Mouse (Mus musculus): ENCODE results near the gene Hikeshi. TPM values are rescaled to one million over a fixed set of nuclear protein-coding genes. Genes with fewer than 3 reads are reported as not detected.
A peak's percentile ranks its signal among the peaks of the same experiment; 100 is the strongest.

Hikeshi gene
- polyA plus RNA-seq (2012; rRNA removed): 71.8 and 73.7 TPM in 2 replicates

- DNase-seq (ENCODE audit: extremely low spot score in 1 of 2, low spot score in 1 of 2): peak; percentile 96 to 97
Measured at GRCm38 (mm10) chr7:89940571-89941463, at the start of gene Hikeshi. Hikeshi (minus strand) TSS chr7:89941204.

DNA sequence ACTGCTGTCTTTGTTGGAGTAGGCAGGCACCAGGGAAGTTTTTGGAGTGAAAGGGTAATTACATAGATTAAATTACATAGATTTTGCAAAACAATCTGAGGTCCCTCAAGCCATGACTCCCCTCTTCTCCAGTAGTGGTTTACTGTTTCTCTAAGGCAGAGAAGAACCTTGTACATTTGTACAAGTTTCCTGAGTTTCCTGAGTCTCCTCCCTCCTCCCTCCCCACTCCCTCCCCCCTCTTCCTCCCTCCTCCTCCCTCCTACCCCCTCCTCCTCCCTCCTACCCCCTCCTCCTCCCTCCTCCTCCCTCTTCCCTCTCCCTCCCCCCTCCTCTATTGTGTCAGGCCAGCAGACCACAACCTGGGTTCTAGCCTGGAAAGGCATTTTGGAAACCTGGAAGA lies 43.4 kb upstream of the Hikeshi start:
- no peak for DNase-seq (ENCODE audit: extremely low spot score in 1 of 2, low spot score in 1 of 2)

DNA sequence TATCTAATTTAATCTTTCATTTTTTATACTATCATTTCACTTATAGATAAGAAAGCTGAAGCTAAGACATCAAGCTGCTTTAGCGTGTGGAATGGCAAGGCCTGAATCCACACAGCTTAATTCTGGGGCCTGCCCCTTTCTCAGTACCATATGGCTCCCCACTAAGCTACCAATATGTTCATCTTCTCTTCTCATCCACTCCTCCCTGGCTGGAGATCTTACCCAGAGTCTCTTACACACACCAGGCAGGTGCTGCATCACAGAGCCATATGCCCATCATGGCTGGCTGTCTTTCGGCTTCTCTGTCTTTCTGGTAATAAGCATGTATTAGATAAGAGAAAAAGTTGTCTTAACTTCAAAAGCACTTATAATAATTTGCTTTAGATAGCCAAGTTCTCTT lies 42.4 kb upstream of the Hikeshi start:
- no peak for DNase-seq (ENCODE audit: extremely low spot score in 1 of 2, low spot score in 1 of 2)

- peak in 1 of 2 experiments; percentile 10 for DNase-seq (ENCODE audit: extremely low spot score in 1 of 2, low spot score in 1 of 2)
Measured at GRCm38 (mm10) chr7:89981557-89981956, 40.6 kb upstream of the Hikeshi start.

- peak; percentile 80 to 95 for DNase-seq (ENCODE audit: extremely low spot score in 1 of 2, low spot score in 1 of 2)
Measured at GRCm38 (mm10) chr7:89980485-89981422, 39.8 kb upstream of the Hikeshi start, which contains the start of gene Eed. Eed (minus strand) TSS chr7:89980983.

DNA sequence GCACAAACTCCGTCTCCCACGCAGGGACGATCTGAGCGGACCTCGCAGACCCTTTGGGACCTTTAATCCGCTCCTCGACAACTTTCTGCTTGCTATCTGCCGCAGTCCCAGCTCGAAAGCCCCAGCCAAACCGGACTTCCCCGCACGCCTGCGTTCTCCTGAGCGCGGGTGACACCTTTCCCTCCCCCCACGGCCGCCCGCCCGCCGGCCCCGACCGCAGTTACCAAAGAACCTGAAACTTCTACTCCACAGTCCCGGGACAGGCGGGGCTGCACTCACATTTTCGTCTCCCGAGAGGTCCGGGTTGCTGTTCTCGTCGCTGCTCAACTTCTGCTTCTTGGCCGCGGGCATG lies 39.1 kb upstream of the Hikeshi start:
- DNase-seq (ENCODE audit: extremely low spot score in 1 of 2, low spot score in 1 of 2): no peak

DNA sequence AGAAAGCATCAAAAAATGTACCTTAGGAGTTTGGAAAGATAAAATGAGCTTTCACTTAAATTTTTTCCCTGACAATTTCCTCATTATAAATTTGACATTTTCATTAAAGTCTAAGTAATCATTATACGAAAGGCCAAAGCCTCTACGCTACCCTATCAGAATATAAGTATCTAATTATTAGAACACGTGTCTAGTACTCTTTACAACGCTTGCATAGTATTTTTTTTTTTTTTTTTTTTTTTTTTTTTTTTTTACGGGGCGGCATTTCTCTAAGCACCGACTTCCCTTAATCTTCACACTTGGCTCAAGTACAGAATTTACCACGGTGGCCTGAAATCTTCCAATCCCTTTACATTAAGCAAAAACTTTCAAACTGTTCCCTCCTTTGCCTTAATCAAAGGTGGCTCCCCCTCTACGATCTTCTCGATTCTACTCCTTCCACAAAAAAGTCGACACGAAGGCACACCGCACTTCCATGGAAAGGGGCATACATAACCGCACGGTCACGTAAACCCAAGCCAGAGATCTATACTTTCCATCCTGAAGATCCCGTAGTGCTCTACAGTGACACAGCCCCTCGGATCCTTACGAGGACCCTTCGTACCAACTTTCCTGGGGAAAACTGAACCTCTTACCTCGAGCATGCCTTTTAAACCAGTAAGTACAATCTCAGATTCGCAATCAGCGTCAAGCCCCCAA lies 38.6 kb upstream of the Hikeshi start:
- DNase-seq (ENCODE audit: extremely low spot score in 1 of 2, low spot score in 1 of 2): no peak

DNA sequence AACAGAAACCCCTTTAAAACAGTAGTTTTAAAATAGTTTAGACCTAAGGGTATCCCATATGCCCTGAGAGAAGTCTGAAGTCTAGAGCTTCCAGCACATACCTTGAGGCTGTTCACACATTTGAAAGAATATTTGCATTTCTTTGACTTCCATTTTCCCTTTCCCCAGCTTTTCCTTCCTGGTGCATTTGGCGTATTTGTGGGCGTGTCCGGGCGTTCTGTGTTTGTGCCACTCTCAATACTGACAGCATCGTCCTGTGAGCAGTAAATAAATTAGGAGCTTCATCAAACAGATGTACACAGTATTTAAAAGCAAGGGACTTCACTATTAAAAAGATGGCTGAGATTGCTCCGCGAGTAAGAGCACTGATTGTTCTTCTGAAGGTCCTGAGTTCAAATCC lies 35.8 kb upstream of the Hikeshi start:
- no peak for DNase-seq (ENCODE audit: extremely low spot score in 1 of 2, low spot score in 1 of 2)

DNA sequence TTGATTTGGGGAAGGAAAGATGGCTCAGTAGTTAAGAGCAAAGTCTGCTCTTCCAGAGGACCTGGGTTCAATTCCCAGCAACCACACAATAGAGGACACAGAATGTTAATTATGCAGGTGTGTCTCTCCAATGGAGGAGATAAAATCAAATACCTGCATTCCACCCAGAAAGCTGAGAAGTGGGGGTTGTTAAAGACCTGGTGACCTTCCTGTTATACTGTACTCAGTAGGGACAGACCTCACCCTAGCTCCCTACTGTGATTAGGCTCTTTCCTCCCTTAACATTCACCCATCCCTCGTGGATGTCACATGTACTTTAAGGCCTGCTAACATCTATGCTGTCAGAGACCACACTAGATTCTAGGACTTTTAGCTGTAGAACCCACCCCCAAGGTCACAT lies 34.6 kb upstream of the Hikeshi start:
- no peak for DNase-seq (ENCODE audit: extremely low spot score in 1 of 2, low spot score in 1 of 2)

DNA sequence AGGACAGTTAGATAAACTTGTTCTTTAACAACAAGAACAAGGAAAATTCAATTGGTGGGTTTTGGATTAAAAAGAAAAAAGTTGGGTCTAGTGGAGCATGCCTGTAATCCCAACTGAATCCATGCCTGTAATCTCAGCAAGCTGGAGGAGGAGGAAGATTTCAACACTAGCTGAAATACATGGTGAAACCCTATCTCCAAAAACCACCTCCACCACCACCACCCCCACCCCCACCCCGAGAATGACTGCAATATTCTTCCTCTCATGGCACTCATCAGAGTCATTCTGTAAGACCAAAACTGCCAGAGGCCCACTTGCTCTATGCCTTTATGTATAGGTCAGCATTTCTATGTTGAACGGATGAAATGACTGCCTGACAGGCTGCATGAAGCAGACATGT lies 26.2 kb upstream of the Hikeshi start:
- DNase-seq (ENCODE audit: extremely low spot score in 1 of 2, low spot score in 1 of 2): no peak

GRCm38 (mm10) chr7:89966771-89967170 lies 25.8 kb upstream of the Hikeshi start:
- DNase-seq (ENCODE audit: extremely low spot score in 1 of 2, low spot score in 1 of 2): no peak

GRCm38 (mm10) chr7:89963135-89963534 lies 22.1 kb upstream of the Hikeshi start:
- no peak for DNase-seq (ENCODE audit: extremely low spot score in 1 of 2, low spot score in 1 of 2)

DNA sequence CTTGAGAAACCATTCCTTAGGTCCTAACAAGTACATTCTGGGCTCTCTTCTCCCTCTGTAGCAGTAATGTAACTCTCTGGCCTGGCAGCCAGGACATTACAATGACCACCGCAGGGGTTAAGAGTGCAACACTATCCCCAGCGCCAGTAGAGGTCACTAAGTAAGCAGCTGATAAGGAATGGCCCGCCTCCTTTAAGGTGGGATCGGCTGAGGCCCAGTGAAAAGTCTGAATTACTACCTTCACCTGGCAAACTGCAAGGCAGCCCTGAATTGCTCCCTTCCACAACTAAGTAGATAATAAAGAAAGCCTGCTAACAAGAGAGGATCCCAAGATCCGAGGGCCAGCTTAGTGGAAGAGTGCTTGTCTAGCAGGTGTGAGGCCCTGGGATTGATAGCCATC lies 16.3 kb upstream of the Hikeshi start:
- DNase-seq (ENCODE audit: extremely low spot score in 1 of 2, low spot score in 1 of 2): no peak

GRCm38 (mm10) chr7:89954261-89954660 lies 13.3 kb upstream of the Hikeshi start:
- DNase-seq (ENCODE audit: extremely low spot score in 1 of 2, low spot score in 1 of 2): no peak

- no peak for DNase-seq (ENCODE audit: extremely low spot score in 1 of 2, low spot score in 1 of 2)
Measured at GRCm38 (mm10) chr7:89949403-89949802, 8.4 kb upstream of the Hikeshi start.

DNA sequence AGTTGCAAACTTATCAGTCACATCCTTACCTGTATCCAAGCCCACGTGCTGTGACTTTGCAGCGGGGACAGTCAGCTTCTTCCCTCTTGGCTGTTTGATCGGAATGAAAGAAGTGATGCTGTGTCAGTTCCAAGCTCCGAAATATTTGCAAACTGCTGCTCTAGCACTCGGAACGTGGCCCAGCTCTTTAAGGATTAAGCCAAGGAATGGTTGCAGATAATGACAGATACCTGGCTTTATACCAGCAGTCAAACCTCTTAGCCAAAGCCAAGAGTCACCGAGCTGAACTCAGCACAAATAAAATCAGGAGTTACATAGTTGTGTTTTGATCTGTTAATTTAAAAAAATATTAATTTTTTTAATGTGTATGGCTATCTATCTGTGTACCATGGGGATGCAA lies 7.0 kb upstream of the Hikeshi start:
- no peak for DNase-seq (ENCODE audit: extremely low spot score in 1 of 2, low spot score in 1 of 2)

DNA sequence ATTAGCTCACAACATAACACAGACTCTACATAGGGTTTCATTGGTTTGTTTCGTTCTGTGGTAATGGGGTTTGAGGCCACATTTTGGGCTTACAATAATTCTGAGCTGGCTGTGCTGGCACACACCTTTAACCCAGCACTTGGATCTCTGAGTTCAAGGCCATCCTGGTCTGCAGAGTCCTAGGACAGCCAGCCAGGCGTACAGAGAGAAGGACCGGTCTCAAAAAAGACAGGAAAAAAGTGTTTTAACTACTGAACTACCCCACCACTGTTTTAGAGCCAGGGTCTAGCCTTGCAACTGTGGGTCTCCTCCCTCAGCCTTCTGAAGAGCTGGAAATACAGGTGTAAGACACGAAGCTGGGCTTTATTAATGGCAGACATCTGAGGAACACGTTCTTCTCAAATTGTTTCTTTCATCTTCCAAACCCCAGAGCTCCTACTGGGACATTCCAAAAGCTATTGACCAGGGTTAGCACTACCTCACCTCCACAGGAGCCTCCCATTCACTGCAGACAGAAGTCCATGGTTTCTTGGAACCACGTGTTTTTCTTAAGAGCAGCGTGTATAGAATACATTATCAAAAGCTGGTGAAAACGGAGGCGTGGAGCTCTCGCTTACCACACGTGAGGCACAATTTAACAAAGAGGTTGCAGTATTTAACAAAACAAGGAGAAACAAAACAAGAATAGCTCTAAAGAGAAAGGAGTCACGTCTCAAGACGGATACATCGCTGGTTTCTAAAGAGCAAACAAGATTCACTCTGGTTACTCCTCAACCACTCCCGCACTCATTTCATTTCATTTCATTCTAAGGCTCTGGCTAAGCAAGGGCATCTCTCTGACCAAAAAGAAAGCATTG lies 1.3 kb downstream of the Hikeshi start:
- DNase-seq (ENCODE audit: extremely low spot score in 1 of 2, low spot score in 1 of 2): no peak

DNA sequence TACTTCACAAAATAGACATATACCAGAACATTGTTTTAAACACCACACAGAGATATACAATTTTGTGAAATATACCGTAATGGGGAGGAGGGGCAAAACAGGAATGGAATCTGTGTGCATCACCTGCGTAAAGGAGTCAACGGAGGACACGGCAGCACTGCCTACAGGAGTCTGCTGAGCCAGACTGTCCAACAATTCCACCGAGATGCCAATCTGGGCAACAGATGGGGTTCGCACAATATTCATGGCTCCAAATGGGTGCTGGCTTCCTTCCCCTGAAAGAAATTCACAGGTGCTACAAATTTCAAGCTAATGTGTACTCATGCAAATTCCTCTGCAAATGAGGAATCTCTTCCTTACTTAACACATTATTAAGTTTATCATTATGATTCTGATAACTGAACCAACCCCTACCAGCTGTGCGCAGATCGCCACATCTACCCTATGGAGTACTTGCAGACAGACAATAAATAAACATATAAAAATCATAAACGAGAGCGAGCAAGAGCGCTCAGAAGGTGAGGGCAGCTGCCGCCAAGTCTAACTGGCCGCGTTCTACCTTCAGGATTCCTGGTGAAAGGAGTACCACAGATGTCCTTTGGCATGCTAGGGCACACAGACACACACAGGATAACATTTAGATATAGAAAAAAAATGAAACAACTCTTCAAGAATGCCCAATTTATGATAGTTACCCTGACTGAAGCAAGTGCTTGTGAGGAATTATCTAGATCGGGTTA lies 17.4 kb downstream of the Hikeshi start:
- DNase-seq (ENCODE audit: extremely low spot score in 1 of 2, low spot score in 1 of 2): peak; percentile 36 to 57

DNA sequence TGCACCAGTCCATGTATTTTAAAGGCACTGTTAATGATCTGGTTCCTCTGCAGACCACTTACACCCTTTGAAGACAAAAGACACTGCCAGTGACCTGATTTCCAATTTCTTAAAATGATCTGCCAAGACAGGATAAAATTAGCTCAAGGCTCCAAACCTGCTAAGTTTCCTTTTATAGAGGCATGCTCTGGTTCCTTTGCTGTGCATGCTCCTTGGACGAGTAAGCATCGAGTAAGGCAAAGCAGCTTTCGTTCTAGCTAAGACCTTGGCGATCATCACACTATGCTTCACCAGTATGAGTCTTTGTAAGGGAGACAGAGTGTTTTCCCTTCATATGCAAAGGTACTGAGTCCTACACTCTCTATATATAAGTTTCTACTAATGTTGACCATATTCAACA lies 23.2 kb downstream of the Hikeshi start:
- DNase-seq (ENCODE audit: extremely low spot score in 1 of 2, low spot score in 1 of 2): no peak

Measured in frontal cortex, adult 2 months (tissue).